Mouse (Mus musculus) liver, postnatal 0 days (tissue): ENCODE data around the gene Lrrc2.

Experiments
- CTCF ChIP-seq: sonication (generic); IDR thresholded peaks from 2 replicates; pipeline ENCODE4 v1.5.1; 2016; ENCODE audit warnings: antibody characterized with exemption, low read depth
- EP300 ChIP-seq: IDR thresholded peaks from 2 replicates; pipeline ENCODE4 v1.6.1; 2016; ENCODE audit warnings: antibody characterized with exemption, low read depth, mild to moderate bottlenecking

- TF ChIP-seq EP300: no peak
- no peak for TF ChIP-seq CTCF
Observed at GRCm38 (mm10) chr9:110989141-110989540, 37.8 kb downstream of the Lrrc2 start.
